Mouse (Mus musculus): Measurements from ENCODE around the gene Hace1. TPM values are rescaled to one million over a fixed set of nuclear protein-coding genes. Genes with fewer than 3 reads are reported as not detected.
"Not testable (repeated sequence)": the region's sequence is repeated elsewhere in the genome, so short reads cannot be mapped to it uniquely, and the experiment has no call there.

Gene Hace1
- total RNA-seq (2014; rRNA removed) = 20.3 and 25.3 TPM in 2 replicates
- polyA plus RNA-seq (2015; fragmentation: Nextera tagmentation; extraction: Ambion mirVana) = 7.2 and 8.5 TPM in 2 replicates

GRCm38 (mm10) chr10:45577731-45578297, at the start of gene Hace1:
Gene Hace1, plus strand, starts transcription at chr10:45577829.
- H3K9me3 ChIP-seq (ENCODE audit: low read length) = no peaks in the 10 kb centered on the region
- peak within 1 kb of the TSS; percentile 53 for H3K4me2 ChIP-seq (ENCODE audit: low read depth, low read length, poor library complexity, severe bottlenecking)
- H3K9ac ChIP-seq (replicated peaks; ENCODE audit: low read length, poor library complexity, severe bottlenecking) = peak within 1 kb of the TSS; percentile 88
- ATAC-seq (ENCODE audit: low FRiP score) (peak; percentile 95), DNase-seq (ENCODE audit: low spot score) (peak; percentile 90)
- H3K4me3 ChIP-seq (ENCODE audit: low read depth, low read length) = peak within 1 kb of the TSS; percentile 92
- no peaks in the 10 kb centered on the region for H3K27me3 ChIP-seq (ENCODE audit: insufficient read depth, low read length)
- H3K36me3 ChIP-seq (ENCODE audit: insufficient read depth, low read length) = no peaks in the 10 kb centered on the region
- H3K27ac ChIP-seq (ENCODE audit: low read depth, low read length) = peak within 1 kb of the TSS; percentile 93
- WGBS = under 1% methylated on average over 40 of the region's 79 CpGs
- no peak for TF ChIP-seq CTCF (IDR thresholded peaks at IDR 0.05)
- no peaks in the 10 kb centered on the region for H3K4me1 ChIP-seq (ENCODE audit: insufficient read depth, low read length)

- 95% methylated on average over 16 of the region's 16 CpGs for WGBS
- not testable (repeated sequence) for DNase-seq (ENCODE audit: low spot score); H3K4me3 ChIP-seq (ENCODE audit: low read depth, low read length); H3K9me3 ChIP-seq (ENCODE audit: low read length); H3K9ac ChIP-seq (replicated peaks; ENCODE audit: low read length, poor library complexity, severe bottlenecking); H3K4me1 ChIP-seq (ENCODE audit: insufficient read depth, low read length); ATAC-seq (ENCODE audit: low FRiP score); H3K27me3 ChIP-seq (ENCODE audit: insufficient read depth, low read length); H3K36me3 ChIP-seq (ENCODE audit: insufficient read depth, low read length); H3K4me2 ChIP-seq (ENCODE audit: low read depth, low read length, poor library complexity, severe bottlenecking); H3K27ac ChIP-seq (ENCODE audit: low read depth, low read length)
Measured at GRCm38 (mm10) chr10:45537334-45537733, 40.3 kb upstream of the Hace1 start.

GRCm38 (mm10) chr10:45542726-45543125, 34.9 kb upstream of the Hace1 start:
- H3K9me3 ChIP-seq (ENCODE audit: low read length) = no peaks in the 10 kb centered on the region
- TF ChIP-seq CTCF (IDR thresholded peaks at IDR 0.05) = no peak
- no peak overlapping the region for H3K27ac ChIP-seq (ENCODE audit: low read depth, low read length)
- H3K27me3 ChIP-seq (ENCODE audit: insufficient read depth, low read length) = no peaks in the 10 kb centered on the region
- no peak overlapping the region for H3K4me2 ChIP-seq (ENCODE audit: low read depth, low read length, poor library complexity, severe bottlenecking)
- DNase-seq (ENCODE audit: low spot score) (no peak), ATAC-seq (ENCODE audit: low FRiP score) (no peak)
- no peaks in the 10 kb centered on the region for H3K36me3 ChIP-seq (ENCODE audit: insufficient read depth, low read length)
- 42% methylated on average over 2 of the region's 2 CpGs for WGBS
- no peaks in the 10 kb centered on the region for H3K4me1 ChIP-seq (ENCODE audit: insufficient read depth, low read length)
- no peak overlapping the region for H3K9ac ChIP-seq (replicated peaks; ENCODE audit: low read length, poor library complexity, severe bottlenecking)
- H3K4me3 ChIP-seq (ENCODE audit: low read depth, low read length) = no peak overlapping the region

GRCm38 (mm10) chr10:45546799-45547198, 30.8 kb upstream of the Hace1 start:
- TF ChIP-seq CTCF (IDR thresholded peaks at IDR 0.05) = no peak
- no peaks in the 10 kb centered on the region for H3K27me3 ChIP-seq (ENCODE audit: insufficient read depth, low read length)
- H3K4me1 ChIP-seq (ENCODE audit: insufficient read depth, low read length) = no peaks in the 10 kb centered on the region
- ATAC-seq (ENCODE audit: low FRiP score) (no peak), DNase-seq (ENCODE audit: low spot score) (peak; percentile 19)
- no peak overlapping the region for H3K4me3 ChIP-seq (ENCODE audit: low read depth, low read length)
- no peaks in the 10 kb centered on the region for H3K36me3 ChIP-seq (ENCODE audit: insufficient read depth, low read length)
- H3K9ac ChIP-seq (replicated peaks; ENCODE audit: low read length, poor library complexity, severe bottlenecking) = no peak overlapping the region
- H3K27ac ChIP-seq (ENCODE audit: low read depth, low read length) = no peak overlapping the region
- 39% methylated on average over 7 of the region's 7 CpGs for WGBS
- H3K4me2 ChIP-seq (ENCODE audit: low read depth, low read length, poor library complexity, severe bottlenecking) = no peak overlapping the region
- H3K9me3 ChIP-seq (ENCODE audit: low read length) = 0 out of 2 replicates have a peak, but pooled peaks cover 4% of the 10 kb centered on the region

- no peak for TF ChIP-seq CTCF (IDR thresholded peaks at IDR 0.05)
- H3K9me3 ChIP-seq (ENCODE audit: low read length) = no peaks in the 10 kb centered on the region
- H3K27me3 ChIP-seq (ENCODE audit: insufficient read depth, low read length) = no peaks in the 10 kb centered on the region
- H3K27ac ChIP-seq (ENCODE audit: low read depth, low read length) = peak overlapping the region; percentile 93
- H3K36me3 ChIP-seq (ENCODE audit: insufficient read depth, low read length) = no peaks in the 10 kb centered on the region
- no peaks in the 10 kb centered on the region for H3K4me1 ChIP-seq (ENCODE audit: insufficient read depth, low read length)
- H3K9ac ChIP-seq (replicated peaks; ENCODE audit: low read length, poor library complexity, severe bottlenecking) = peak overlapping the region; percentile 88
- WGBS = under 1% methylated on average over 23 of the region's 23 CpGs
- ATAC-seq (ENCODE audit: low FRiP score) (peak; percentile 87), DNase-seq (ENCODE audit: low spot score) (peak; percentile 42)
- H3K4me3 ChIP-seq (ENCODE audit: low read depth, low read length) = peak overlapping the region; percentile 92
- H3K4me2 ChIP-seq (ENCODE audit: low read depth, low read length, poor library complexity, severe bottlenecking) = peak overlapping the region; percentile 53
Measured at GRCm38 (mm10) chr10:45578298-45578821, 731 bp downstream of the Hace1 start.

GRCm38 (mm10) chr10:45583310-45583709, 5.7 kb downstream of the Hace1 start:
- WGBS = 83% methylated on average over 1 of the region's 1 CpGs
- Histone ChIP-seq H3K9ac (replicated peaks; ENCODE audit: low read length, poor library complexity, severe bottlenecking) (no peak overlapping the region), H3K4me2 (ENCODE audit: low read depth, low read length, poor library complexity, severe bottlenecking) (no peak overlapping the region), H3K27me3 (ENCODE audit: insufficient read depth, low read length) (no peaks in the 10 kb centered on the region), H3K4me3 (ENCODE audit: low read depth, low read length) (no peak overlapping the region), H3K9me3 (ENCODE audit: low read length) (no peaks in the 10 kb centered on the region), H3K27ac (ENCODE audit: low read depth, low read length) (no peak overlapping the region), H3K4me1 (ENCODE audit: insufficient read depth, low read length) (no peaks in the 10 kb centered on the region), H3K36me3 (ENCODE audit: insufficient read depth, low read length) (no peaks in the 10 kb centered on the region)
- no peak for ATAC-seq (ENCODE audit: low FRiP score)
- no peak for DNase-seq (ENCODE audit: low spot score)
- TF ChIP-seq CTCF (IDR thresholded peaks at IDR 0.05) = no peak
